Mouse (Mus musculus) stomach, embryonic 15.5 days (tissue): ENCODE results near the gene Ecm2. TPM values are rescaled to one million over a fixed set of nuclear protein-coding genes. Genes with fewer than 3 reads are reported as not detected.

Experiments
- ATAC-seq: fragments of 200-750 bp; cut with Nextera tagmentation; 2 replicates; pipeline ENCODE4 v1.8.0; 2017; ENCODE audit warnings: low read depth, moderate number of reproducible peaks, moderate TSS enrichment; ENCODE audit not compliant: insufficient read depth, low FRiP score
- H3K27ac ChIP-seq: fragments of 300-500 bp; sonication (generic); 2 replicates; pipeline ENCODE4 v1.5.1; 2015; ENCODE audit warnings: mild to moderate bottlenecking, inconsistent platforms
- H3K27me3 ChIP-seq: fragments of 300-500 bp; sonication (generic); replicated peaks from 2 replicates; pipeline ENCODE4 v1.6.1; 2015; ENCODE audit warnings: inconsistent platforms
- H3K36me3 ChIP-seq: fragments of 300-500 bp; sonication (generic); 2 replicates; pipeline ENCODE4 v1.6.1; 2015; ENCODE audit warnings: inconsistent platforms
- H3K4me1 ChIP-seq: fragments of 300-500 bp; sonication (generic); 2 replicates; pipeline ENCODE4 v1.6.1; 2015; ENCODE audit warnings: inconsistent platforms
- H3K4me2 ChIP-seq: fragments of 300-500 bp; sonication (generic); 2 replicates; pipeline ENCODE4 v1.6.1; 2015; ENCODE audit warnings: mild to moderate bottlenecking, inconsistent platforms
- H3K4me3 ChIP-seq: fragments of 300-500 bp; sonication (generic); replicated peaks from 2 replicates; pipeline ENCODE4 v1.5.1; 2015; ENCODE audit warnings: inconsistent platforms
- H3K9ac ChIP-seq: fragments of 300-500 bp; sonication (generic); 2 replicates; pipeline ENCODE4 v1.6.1; 2015; ENCODE audit warnings: inconsistent platforms
- H3K9me3 ChIP-seq: fragments of 300-500 bp; sonication (generic); 2 replicates; pipeline ENCODE4 v1.6.1; 2016; ENCODE audit warnings: inconsistent platforms
- WGBS: fragments of 180-500 bp; shearing (Covaris S2); methylation state at CpG from one replicate; pipeline ENCODE4 v1.1.7; 2015; 5-methylcytosine and 5-hydroxymethylcytosine counted together
- polyA plus RNA-seq: library from polyadenylated mRNA; unstranded; fragments of >200 nt; fragmentation: Nextera tagmentation; extraction: Ambion mirVana; gene quantifications from 2 replicates; pipeline ENCODE4 v1.2.1, GENCODE M21; 2015

Ecm2 gene
- polyA plus RNA-seq, 1 experiment from 2014 or later: 0.98 TPM

DNA sequence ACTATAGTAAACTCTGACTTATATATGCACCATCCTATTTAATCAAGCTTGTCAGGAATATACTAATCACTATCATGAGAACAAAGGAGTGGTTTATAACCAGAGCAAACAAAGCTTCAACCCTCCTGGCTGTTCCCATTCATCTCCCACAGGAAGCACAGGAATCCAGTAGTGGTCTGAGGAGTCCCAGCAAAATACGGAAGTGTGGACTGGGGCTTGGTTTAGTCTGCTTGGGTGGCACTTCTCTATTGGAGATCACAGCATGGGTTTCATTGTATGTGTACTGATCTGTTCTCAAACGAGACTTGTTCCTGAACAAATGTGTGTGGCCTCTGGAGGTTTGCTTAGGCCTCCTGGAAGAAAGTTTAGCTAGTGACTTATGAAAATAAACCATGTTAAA lies 14.2 kb downstream of the Ecm2 start:
- H3K9ac ChIP-seq: no peak overlapping the region
- WGBS: 23% methylated on average over 2 of the region's 2 CpGs
- no peaks in the 10 kb centered on the region for H3K36me3 ChIP-seq
- H3K9me3 ChIP-seq: no peaks in the 10 kb centered on the region
- no peaks in the 10 kb centered on the region for H3K27me3 ChIP-seq
- no peak overlapping the region for H3K4me2 ChIP-seq
- no peak overlapping the region for H3K4me3 ChIP-seq
- no peak for ATAC-seq
- no peaks in the 10 kb centered on the region for H3K4me1 ChIP-seq
- no peak overlapping the region for H3K27ac ChIP-seq

- H3K4me3 ChIP-seq: no peak overlapping the region
- no peak for ATAC-seq
- WGBS: 58% methylated on average over 2 of the region's 2 CpGs
Observed at GRCm38 (mm10) chr13:49526235-49526634, 21.6 kb downstream of the Ecm2 start.

DNA sequence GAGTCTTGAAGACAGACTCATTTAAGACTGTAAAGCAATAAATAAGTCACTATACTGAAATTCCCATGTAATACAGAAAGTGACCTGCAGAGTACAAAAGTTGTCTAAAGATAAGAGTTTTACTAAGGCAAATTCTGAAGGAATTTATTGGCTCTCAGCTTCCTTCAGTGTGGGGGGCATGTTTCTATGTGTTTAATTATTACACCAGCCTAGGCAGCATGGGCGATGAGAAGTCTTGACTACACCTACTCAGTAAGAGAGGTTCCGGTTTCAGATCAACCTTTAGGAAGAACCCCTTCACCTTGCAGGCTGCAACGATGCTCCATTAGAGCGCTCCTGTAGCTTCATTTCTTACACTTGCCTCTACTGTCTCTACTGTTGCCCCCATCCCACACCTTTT lies 26.0 kb downstream of the Ecm2 start:
- Histone ChIP-seq H3K4me2 (no peak overlapping the region), H3K36me3 (no peaks in the 10 kb centered on the region), H3K27me3 (no peaks in the 10 kb centered on the region), H3K9me3 (no peaks in the 10 kb centered on the region), H3K9ac (no peak overlapping the region), H3K4me1 (no peaks in the 10 kb centered on the region), H3K27ac (no peak overlapping the region), H3K4me3 (no peak overlapping the region)
- 91% methylated on average over 4 of the region's 4 CpGs for WGBS
- no peak for ATAC-seq

More at GRCm38 (mm10) chr13:49526235-49526634, 21.6 kb downstream of the Ecm2 start:
- H3K4me1 ChIP-seq: no peaks in the 10 kb centered on the region
- no peak overlapping the region for H3K9ac ChIP-seq
- H3K9me3 ChIP-seq: no peaks in the 10 kb centered on the region
- H3K36me3 ChIP-seq: no peaks in the 10 kb centered on the region
- H3K27me3 ChIP-seq: no peaks in the 10 kb centered on the region
- no peak overlapping the region for H3K4me2 ChIP-seq
- H3K27ac ChIP-seq: no peak overlapping the region

- WGBS: 88% methylated on average over 1 of the region's 1 CpGs
- no peaks in the 10 kb centered on the region for H3K4me1 ChIP-seq
- H3K9ac ChIP-seq: no peak overlapping the region
- no peak for ATAC-seq
- no peak overlapping the region for H3K4me2 ChIP-seq
- no peak overlapping the region for H3K4me3 ChIP-seq
- H3K27me3 ChIP-seq: no peaks in the 10 kb centered on the region
- H3K27ac ChIP-seq: no peak overlapping the region
- no peaks in the 10 kb centered on the region for H3K36me3 ChIP-seq
- no peaks in the 10 kb centered on the region for H3K9me3 ChIP-seq
Observed at GRCm38 (mm10) chr13:49536946-49537345, 32.3 kb downstream of the Ecm2 start.

DNA sequence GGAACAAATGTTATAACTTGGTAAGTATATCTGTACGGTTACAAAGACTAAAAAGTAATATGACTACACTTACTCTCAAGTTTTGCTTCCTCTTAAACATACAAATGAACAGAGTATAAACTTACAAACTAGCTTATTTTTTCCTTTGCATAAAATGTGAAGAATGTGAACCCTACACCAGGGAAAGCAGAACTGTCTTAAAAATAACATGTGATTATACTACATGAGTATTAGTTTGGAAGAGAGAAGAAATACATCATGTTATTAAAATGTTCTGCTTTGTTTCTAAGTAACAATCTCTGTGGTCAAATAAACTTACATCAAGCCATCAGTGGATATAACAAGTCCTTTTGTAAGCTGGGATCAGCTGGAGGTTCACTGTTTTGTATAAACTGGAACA lies 34.1 kb downstream of the Ecm2 start:
- Histone ChIP-seq H3K36me3 (no peaks in the 10 kb centered on the region), H3K4me1 (peaks cover 1% of the 10 kb centered on the region; the same call in 1 of the 2 replicates), H3K4me2 (no peak overlapping the region), H3K27ac (peak overlapping the region; percentile 48; the same call in 1 of the 2 replicates), H3K4me3 (no peak overlapping the region), H3K9me3 (no peaks in the 10 kb centered on the region), H3K27me3 (no peaks in the 10 kb centered on the region), H3K9ac (no peak overlapping the region)
- 54% methylated on average over 1 of the region's 1 CpGs for WGBS
- ATAC-seq: no peak

DNA sequence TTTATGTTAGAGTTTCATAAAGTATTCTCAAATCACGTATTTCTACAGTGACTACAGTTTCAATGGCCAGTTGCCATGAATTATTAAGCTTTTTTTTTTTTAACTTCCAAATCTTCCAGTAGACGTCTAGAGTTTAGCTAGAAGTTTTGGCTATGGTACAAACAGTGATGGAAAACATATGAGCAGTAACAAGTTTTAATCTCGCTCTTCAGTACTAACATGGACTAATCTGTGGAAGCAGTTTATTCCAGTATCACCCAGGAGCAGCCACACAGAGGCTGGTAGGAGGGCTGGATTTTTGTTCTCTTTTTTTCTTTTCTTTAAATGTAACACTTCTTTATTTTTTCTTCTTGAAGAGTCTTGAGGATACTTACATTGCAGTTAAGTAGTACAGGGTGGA lies 39.7 kb downstream of the Ecm2 start, which contains the start of gene Aspn:
Gene Aspn (plus strand): TSS at position 165 of the 400 bp plus-strand sequence.
- H3K27ac ChIP-seq: peak within 1 kb of the TSS; percentile 73
- peaks cover 3% of the 10 kb centered on the region; the same call in 1 of the 2 replicates for H3K4me1 ChIP-seq
- no peaks in the 10 kb centered on the region for H3K36me3 ChIP-seq
- H3K4me3 ChIP-seq: no peak within 1 kb of the TSS
- no peaks in the 10 kb centered on the region for H3K9me3 ChIP-seq
- H3K27me3 ChIP-seq: no peaks in the 10 kb centered on the region
- ATAC-seq: peak; percentile 63; the same call in 1 of the 2 replicates
- no peak within 1 kb of the TSS for H3K4me2 ChIP-seq
- WGBS: 49% methylated on average over 3 of the region's 3 CpGs
- H3K9ac ChIP-seq: no peak within 1 kb of the TSS

DNA sequence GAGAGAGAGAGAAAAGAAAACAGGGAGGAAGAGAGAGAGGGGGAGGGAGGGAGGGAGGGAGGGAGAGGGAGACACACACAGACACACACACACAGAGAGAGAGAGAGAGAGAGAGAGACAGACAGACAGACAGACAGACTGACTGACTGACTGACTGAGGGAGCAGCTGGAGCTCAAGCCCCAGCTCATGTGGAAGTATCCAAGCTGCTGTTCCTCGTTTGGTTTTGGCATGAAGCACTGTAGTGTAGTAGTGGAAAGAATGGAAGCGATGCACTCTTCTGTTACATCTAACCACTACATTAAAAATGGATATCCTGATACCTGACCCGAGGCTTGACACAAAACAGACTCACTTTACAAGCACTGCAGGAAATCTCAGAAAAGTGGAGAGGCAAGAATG lies 41.0 kb downstream of the Ecm2 start:
- peak; percentile 61; the same call in 1 of the 2 replicates for ATAC-seq

GRCm38 (mm10) chr13:49546517-49546916 lies 41.9 kb downstream of the Ecm2 start:
- Histone ChIP-seq H3K4me2 (peak overlapping the region; percentile 19; the same call in 1 of the 2 replicates), H3K4me1 (peaks cover 3% of the 10 kb centered on the region; the same call in 1 of the 2 replicates), H3K36me3 (no peaks in the 10 kb centered on the region), H3K27ac (peak overlapping the region; percentile 73; the same call in 1 of the 2 replicates), H3K27me3 (no peaks in the 10 kb centered on the region), H3K9ac (no peak overlapping the region), H3K4me3 (peak overlapping the region; percentile 8; the same call in 1 of the 2 replicates), H3K9me3 (no peaks in the 10 kb centered on the region)
- 53% methylated on average over 1 of the region's 1 CpGs for WGBS
- peak; percentile 56; the same call in 1 of the 2 replicates for ATAC-seq

More for the DNA sequence above, 41.0 kb downstream of the Ecm2 start:
- peaks cover 3% of the 10 kb centered on the region; the same call in 1 of the 2 replicates for H3K4me1 ChIP-seq
- 32% methylated on average over 3 of the region's 3 CpGs for WGBS
- H3K27me3 ChIP-seq: no peaks in the 10 kb centered on the region
- H3K4me3 ChIP-seq: peak overlapping the region; percentile 11; the same call in 1 of the 2 replicates
- H3K9ac ChIP-seq: no peak overlapping the region
- H3K4me2 ChIP-seq: peak overlapping the region; percentile 9; the same call in 1 of the 2 replicates
- H3K36me3 ChIP-seq: no peaks in the 10 kb centered on the region
- no peaks in the 10 kb centered on the region for H3K9me3 ChIP-seq
- H3K27ac ChIP-seq: peak overlapping the region; percentile 73

GRCm38 (mm10) chr13:49547563-49548150 lies 43.0 kb downstream of the Ecm2 start:
- Histone ChIP-seq H3K27ac (peak overlapping the region; percentile 46; the same call in 1 of the 2 replicates), H3K36me3 (no peaks in the 10 kb centered on the region), H3K4me2 (no peak overlapping the region), H3K4me1 (peaks cover 3% of the 10 kb centered on the region; the same call in 1 of the 2 replicates), H3K27me3 (no peaks in the 10 kb centered on the region), H3K9me3 (no peaks in the 10 kb centered on the region), H3K9ac (no peak overlapping the region), H3K4me3 (no peak overlapping the region)
- 79% methylated on average over 1 of the region's 1 CpGs for WGBS
- no peak for ATAC-seq

DNA sequence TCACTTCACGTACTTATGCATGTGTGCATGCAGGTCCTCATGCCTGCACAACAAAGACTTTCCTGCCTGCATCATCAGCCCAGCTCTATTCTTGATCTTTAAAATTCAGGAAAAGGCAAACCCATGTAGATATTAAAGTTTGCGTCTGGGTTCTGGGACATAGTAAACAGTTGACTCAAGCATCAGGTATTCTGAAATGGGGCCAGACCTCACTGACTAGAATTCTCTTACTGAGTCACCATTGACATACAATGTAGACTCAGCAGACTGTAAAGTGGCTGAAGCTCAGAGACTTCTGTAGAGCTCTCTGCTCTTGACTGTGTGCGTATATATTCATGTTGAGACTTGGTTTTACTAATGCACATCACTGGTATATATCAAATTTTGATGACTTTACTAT lies 45.0 kb downstream of the Ecm2 start:
- Histone ChIP-seq H3K9ac (no peak overlapping the region), H3K4me1 (no peaks in the 10 kb centered on the region), H3K4me3 (no peak overlapping the region), H3K36me3 (no peaks in the 10 kb centered on the region), H3K9me3 (no peaks in the 10 kb centered on the region), H3K27me3 (no peaks in the 10 kb centered on the region), H3K27ac (no peak overlapping the region), H3K4me2 (no peak overlapping the region)
- 84% methylated on average over 3 of the region's 3 CpGs for WGBS
- ATAC-seq: no peak

GRCm38 (mm10) chr13:49554519-49554918 lies 49.9 kb downstream of the Ecm2 start:
- no peak for ATAC-seq
- Histone ChIP-seq H3K4me2 (no peak overlapping the region), H3K9me3 (no peaks in the 10 kb centered on the region), H3K4me1 (no peaks in the 10 kb centered on the region), H3K4me3 (no peak overlapping the region), H3K9ac (no peak overlapping the region), H3K36me3 (no peaks in the 10 kb centered on the region), H3K27me3 (no peaks in the 10 kb centered on the region), H3K27ac (no peak overlapping the region)
- 79% methylated on average over 5 of the region's 5 CpGs for WGBS

GRCm38 (mm10) chr13:49556203-49556602 lies 51.6 kb downstream of the Ecm2 start:
- Histone ChIP-seq H3K4me1 (no peaks in the 10 kb centered on the region), H3K27me3 (no peaks in the 10 kb centered on the region), H3K36me3 (no peaks in the 10 kb centered on the region), H3K4me2 (no peak overlapping the region), H3K9me3 (no peaks in the 10 kb centered on the region), H3K27ac (no peak overlapping the region), H3K4me3 (no peak overlapping the region), H3K9ac (no peak overlapping the region)
- no peak for ATAC-seq
- WGBS: 69% methylated on average over 1 of the region's 1 CpGs
